In the genomic region with DNA sequence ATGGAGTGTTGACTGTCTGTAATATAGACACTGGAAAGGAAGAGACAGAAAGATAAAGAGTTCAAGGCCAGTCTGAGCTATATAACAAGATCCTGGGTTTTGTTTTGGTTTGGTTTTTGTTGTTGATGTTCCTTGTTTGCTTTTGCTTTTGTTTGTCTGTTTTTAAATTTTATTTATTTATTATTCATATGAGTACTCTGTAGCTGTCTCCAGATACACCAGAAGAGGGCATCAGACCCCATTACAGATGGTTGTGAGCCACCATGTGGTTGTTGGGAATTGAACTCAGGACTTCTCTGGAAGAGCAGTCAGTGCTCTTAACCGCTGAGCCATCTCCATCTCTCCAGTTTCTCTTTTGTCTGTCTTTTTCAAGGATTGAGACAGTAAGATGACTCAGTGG, we compare ENCODE assay signal across 1 mouse cellular context.
TF ChIP-seq lines count a peak whose summit lies in the region.

No protein-coding gene starts in this region.

TF ChIP-seq in CH12.LX, 34 proteins besides CTCF, POLR2A, EP300 and RAD21 (continued from another document):
- 0 out of 2 replicates have a peak, but pooled peaks have one; percentile 17 for TF ChIP-seq MYC (IDR thresholded peaks at IDR 0.05; ENCODE audit: low read depth, low read length)
- peak; percentile 32 for TF ChIP-seq SMC3 (IDR thresholded peaks at IDR 0.05; ENCODE audit: low read depth, low read length)
- peak; percentile 89 for TF ChIP-seq JUND (conservative IDR thresholded peaks at IDR 0.05; ENCODE audit: low read depth, low read length)
- TF ChIP-seq UBTF (IDR thresholded peaks at IDR 0.05; ENCODE audit: low read depth, low read length): no peak
- TF ChIP-seq IRF4 (IDR thresholded peaks at IDR 0.05; ENCODE audit: low read depth, low read length): peak; percentile 61; the same call in 1 of the 2 replicates
- no peak for TF ChIP-seq MEF2A (IDR thresholded peaks at IDR 0.05; ENCODE audit: borderline replicate concordance, low read depth, low read length)
